Mouse (Mus musculus) CD4-positive naive resting alpha-beta T cell, adult 57 days (primary cell): ENCODE measurements around the gene Gm17677. TPM values are rescaled to one million over a fixed set of nuclear protein-coding genes. Genes with fewer than 3 reads are reported as not detected.

Experiments
- total RNA-seq: library from RNA; stranded (reverse); gene quantifications from one replicate; pipeline ENCODE4 v1.2.4, GENCODE M21; 2023

The Gm17677 gene
- not detected for total RNA-seq

DNA sequence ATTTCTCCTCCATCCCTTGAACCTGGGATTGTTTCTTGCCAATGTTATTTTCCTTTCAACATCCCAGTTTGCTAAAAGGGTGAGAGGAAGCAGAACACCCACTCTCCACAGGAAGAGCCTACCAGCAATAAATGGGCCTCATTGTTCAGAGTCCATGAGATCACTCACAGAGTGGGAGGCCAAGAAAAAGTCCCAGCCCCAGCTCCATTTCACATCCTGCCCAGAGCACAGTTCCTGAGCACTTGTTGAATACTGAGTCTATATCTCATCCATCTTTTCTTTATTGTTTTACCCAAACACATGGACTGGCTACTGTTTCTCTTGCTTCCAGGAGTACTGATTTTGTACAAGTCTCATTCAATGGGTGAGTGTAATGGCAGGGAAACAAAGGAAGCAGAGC is at the start of gene Gm17677:
Gene Gm17677 (plus strand): TSS at position 301 of the 400 bp plus-strand sequence.

DNA sequence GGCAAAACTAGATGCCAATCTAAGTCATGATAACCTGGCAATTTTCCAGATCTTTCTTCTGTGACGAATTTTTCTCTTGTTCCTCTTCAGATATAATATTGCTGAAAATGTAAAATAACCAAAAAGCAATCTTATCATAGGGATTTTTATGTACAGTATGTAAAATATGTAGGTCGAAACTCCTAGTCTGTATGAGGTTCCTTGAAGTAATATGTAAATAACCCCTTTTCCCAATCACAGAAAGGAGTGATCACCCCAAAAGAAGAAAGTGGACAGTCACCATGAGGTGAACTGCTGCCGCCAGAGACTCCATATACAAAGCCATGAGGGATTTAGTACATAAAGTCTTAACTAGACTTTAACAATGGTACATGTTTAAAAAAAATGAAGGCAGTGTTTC is 37.2 kb downstream of the Gm17677 start, which contains the start of gene Gm17727:
Gene Gm17727 (minus strand): TSS at position 101 of the 400 bp plus-strand sequence.

DNA sequence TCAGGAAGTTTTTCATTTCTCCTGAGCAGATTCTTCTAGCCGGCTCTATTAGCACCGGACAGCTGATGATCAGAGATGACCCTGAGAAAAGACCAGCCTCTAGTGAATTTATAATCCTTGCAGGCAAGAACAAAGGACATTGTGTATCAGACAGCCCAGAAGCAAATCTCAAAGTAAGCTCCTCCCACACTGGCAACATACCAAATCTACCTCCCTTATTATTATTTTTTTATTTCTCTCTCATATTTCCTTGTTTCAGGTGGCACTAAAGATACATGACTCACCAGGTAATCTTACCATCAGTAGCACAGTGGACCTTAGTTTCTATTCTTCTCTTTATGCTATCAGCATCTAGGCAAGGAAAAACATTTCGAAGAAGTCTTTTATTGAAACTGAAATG is 49.2 kb downstream of the Gm17677 start, which contains the start of the genes Gm27235 and D730048I06Rik:
Gene Gm27235 (minus strand): TSS at position 101 of the 400 bp plus-strand sequence.
Gene D730048I06Rik (minus strand): TSS at position 112 of the 400 bp plus-strand sequence.

Other genes starting within 250 kb of the Gm17677 start
- gene Gm1113, start 222.8 kb upstream of the Gm17677 start, total RNA-seq = not detected
- 0.12 TPM for gene Ddx25, start 182.5 kb upstream of the Gm17677 start, total RNA-seq
- gene Pus3, start 182.5 kb upstream of the Gm17677 start, total RNA-seq = 29.5 TPM
- not detected for gene Pate2, start 170.8 kb upstream of the Gm17677 start, total RNA-seq
- 8.9 TPM for gene Hyls1, start 170.7 kb upstream of the Gm17677 start, total RNA-seq
- not detected for gene Pate4, start 129.1 kb upstream of the Gm17677 start, total RNA-seq
- not detected for gene Pate3, start 92.8 kb upstream of the Gm17677 start, total RNA-seq
- gene Pate1, start 53.7 kb upstream of the Gm17677 start, total RNA-seq = not detected
- not detected for gene Gm17727, start 37.1 kb downstream of the Gm17677 start, total RNA-seq
- not detected for gene Gm27235, start 49.1 kb downstream of the Gm17677 start, total RNA-seq
- not detected for gene D730048I06Rik, start 49.1 kb downstream of the Gm17677 start, total RNA-seq
- not detected for gene 9230110F15Rik, start 103.1 kb downstream of the Gm17677 start, total RNA-seq
- gene 9230113P08Rik, start 167.4 kb downstream of the Gm17677 start, total RNA-seq = not detected